Mouse (Mus musculus) stomach, postnatal 0 days (tissue): ENCODE results near the gene Tuft1.
"Not testable (repeated sequence)": the region's sequence is repeated elsewhere in the genome, so short reads cannot be mapped to it uniquely, and the experiment has no call there.

Experiments used
- CTCF ChIP-seq: IDR thresholded peaks from 2 replicates; pipeline ENCODE4 v1.5.1; 2016; ENCODE audit warnings: antibody characterized with exemption, low read depth, mild to moderate bottlenecking, moderate library complexity
- EP300 ChIP-seq: optimal IDR thresholded peaks from 2 replicates; pipeline ENCODE3; 2016; ENCODE audit warnings: antibody characterized with exemption

DNA sequence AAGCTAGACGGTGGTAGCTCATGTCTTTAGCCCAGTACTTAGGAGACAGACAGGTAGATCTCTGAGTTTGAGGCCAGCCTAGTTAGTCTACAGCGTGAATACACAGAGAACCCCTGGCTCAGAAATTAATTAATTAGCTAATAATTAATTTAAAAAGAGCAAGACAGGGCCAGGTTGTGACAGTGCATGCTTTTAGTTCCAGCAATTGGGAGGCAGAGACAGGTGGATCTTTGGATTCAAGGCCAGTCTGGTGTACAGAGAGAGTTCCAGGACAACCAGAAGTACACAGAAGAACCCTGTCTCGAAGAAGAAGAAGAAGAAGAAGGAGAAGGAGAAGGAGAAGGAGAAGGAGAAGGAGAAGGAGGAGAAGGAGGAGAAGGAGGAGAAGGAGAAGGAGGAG, 30.0 kb upstream of the Tuft1 start:
- TF ChIP-seq CTCF, EP300: not testable (repeated sequence)
